Mouse (Mus musculus) MEL (cell line): ENCODE measurements around the gene Cnot3. TPM values are rescaled to one million over a fixed set of nuclear protein-coding genes. Genes with fewer than 3 reads are reported as not detected.
A peak's percentile ranks its signal among the peaks of the same experiment; 100 is the strongest.

ENCODE experiments used
- DNase-seq: peaks from one replicate; pipeline ENCODE4 v3.0.0; 2011; ENCODE audit warnings: low read depth, low spot score
- H3K27ac ChIP-seq: 2 replicates; pipeline ENCODE4 v1.5.1; 2012; ENCODE audit warnings: low read depth, mild to moderate bottlenecking, control low read depth, low read length, moderate library complexity; ENCODE audit not compliant: control insufficient read depth
- H3K27me3 ChIP-seq, 2 experiments: fragments of 150-350 bp in 1 of 2; sonication (generic) in 1 of 2; 2 replicates each; pipeline ENCODE4 v1.6.1; 2012; ENCODE audit warnings: low read length in 2 of 2, mild to moderate bottlenecking in 2 of 2, improper control_type of control experiment in 1 of 2, moderate library complexity in 1 of 2; ENCODE audit not compliant: insufficient read depth in 2 of 2, control insufficient read depth in 1 of 2
- H3K36me3 ChIP-seq, 2 experiments: 2 replicates each; pipeline ENCODE4 v1.6.1; 2012 to 2014; ENCODE audit warnings: low read length in 2 of 2, improper control_type of control experiment in 1 of 2, inconsistent platforms in 1 of 2, mild to moderate bottlenecking in 1 of 2; ENCODE audit not compliant: insufficient read depth in 2 of 2, control insufficient read depth in 1 of 2
- H3K4me1 ChIP-seq, 2 experiments: fragments of 150-350 bp in 1 of 2; sonication (generic) in 1 of 2; 2 replicates each; pipeline ENCODE4 v1.6.1; 2012; ENCODE audit warnings: low read length in 2 of 2, improper control_type of control experiment in 1 of 2, mild to moderate bottlenecking in 1 of 2; ENCODE audit not compliant: insufficient read depth in 2 of 2, control insufficient read depth in 1 of 2
- H3K4me3 ChIP-seq, 2 experiments: fragments of 150-350 bp in 1 of 2; sonication (generic) in 1 of 2; 2 replicates each; pipeline ENCODE4 v1.5.1; 2012; ENCODE audit warnings: low read depth in 2 of 2, low read length in 2 of 2, mild to moderate bottlenecking in 2 of 2, moderate library complexity in 2 of 2, control low read depth in 1 of 2, improper control_type of control experiment in 1 of 2; ENCODE audit not compliant: control insufficient read depth in 1 of 2, insufficient read depth in 1 of 2
- H3K79me2 ChIP-seq: 2 replicates; pipeline ENCODE4 v1.6.1; 2012; ENCODE audit warnings: mild to moderate bottlenecking, low read length, moderate library complexity; ENCODE audit not compliant: control insufficient read depth, poor library complexity, insufficient read depth
- H3K9ac ChIP-seq: 2 replicates; pipeline ENCODE4 v1.6.1; 2012; ENCODE audit warnings: low read depth, mild to moderate bottlenecking, control low read depth, low read length, moderate library complexity; ENCODE audit not compliant: control insufficient read depth, poor library complexity, severe bottlenecking
- H3K9me3 ChIP-seq: fragments of 150-350 bp; sonication (generic); replicated peaks from 2 replicates; pipeline ENCODE4 v1.6.1; 2012; ENCODE audit warnings: mild to moderate bottlenecking, low read length, improper control_type of control experiment, moderate library complexity; ENCODE audit not compliant: insufficient read depth
- BHLHE40 ChIP-seq: IDR thresholded peaks from 2 replicates; pipeline ENCODE4 v1.6.1; 2012; ENCODE audit warnings: low read depth, mild to moderate bottlenecking, inconsistent platforms, low read length, improper control_type of control experiment, borderline replicate concordance
- CHD1 ChIP-seq: IDR thresholded peaks from 2 replicates; pipeline ENCODE4 v1.6.1; 2012; ENCODE audit warnings: low read depth, mild to moderate bottlenecking, inconsistent platforms, low read length, improper control_type of control experiment
- ELF1 ChIP-seq: IDR thresholded peaks from 2 replicates; pipeline ENCODE4 v1.6.1; 2014; ENCODE audit warnings: low read depth, mild to moderate bottlenecking, inconsistent platforms, low read length, improper control_type of control experiment, moderate library complexity
- EP300 ChIP-seq, 2 experiments: IDR thresholded peaks; 2 replicates each; pipeline ENCODE4 v1.6.1; 2011; ENCODE audit warnings: improper control_type of control experiment in 2 of 2, low read length in 2 of 2, low read depth in 1 of 2, mild to moderate bottlenecking in 1 of 2
- ETS1 ChIP-seq: IDR thresholded peaks from 2 replicates; pipeline ENCODE4 v1.6.1; 2012; ENCODE audit warnings: low read depth, mild to moderate bottlenecking, inconsistent platforms, low read length, improper control_type of control experiment, moderate library complexity
- GABPA ChIP-seq: IDR thresholded peaks from 2 replicates; pipeline ENCODE4 v1.6.1; 2012; ENCODE audit warnings: low read depth, mild to moderate bottlenecking, inconsistent platforms, low read length, improper control_type of control experiment, moderate library complexity
- GATA1 ChIP-seq: IDR thresholded peaks from 2 replicates; pipeline ENCODE4 v1.6.1; 2011; ENCODE audit warnings: low read depth, low read length, improper control_type of control experiment
- MAFK ChIP-seq: IDR thresholded peaks from 2 replicates; pipeline ENCODE4 v1.6.1; 2011; ENCODE audit warnings: low read depth, mild to moderate bottlenecking, low read length, improper control_type of control experiment, borderline replicate concordance
- MAX ChIP-seq: IDR thresholded peaks from 2 replicates; pipeline ENCODE4 v1.6.1; 2011; ENCODE audit warnings: low read length, improper control_type of control experiment
- MEF2A ChIP-seq: IDR thresholded peaks from 2 replicates; pipeline ENCODE4 v1.6.1; 2014; ENCODE audit warnings: low read depth, mild to moderate bottlenecking, inconsistent platforms, low read length, improper control_type of control experiment; ENCODE audit not compliant: poor library complexity, insufficient replicate concordance, severe bottlenecking; ENCODE audit errors: extremely low read depth
- MXI1 ChIP-seq: IDR thresholded peaks from 2 replicates; pipeline ENCODE4 v1.6.1; 2011; ENCODE audit warnings: mild to moderate bottlenecking, low read depth, low read length, improper control_type of control experiment
- MYB ChIP-seq: IDR thresholded peaks from 2 replicates; pipeline ENCODE4 v1.6.1; 2011; ENCODE audit warnings: mild to moderate bottlenecking, low read depth, low read length, improper control_type of control experiment
- MYC ChIP-seq: IDR thresholded peaks from 2 replicates; pipeline ENCODE4 v1.6.1; 2011; ENCODE audit warnings: low read depth, mild to moderate bottlenecking, low read length, improper control_type of control experiment, moderate library complexity
- NELFE ChIP-seq: IDR thresholded peaks from 2 replicates; pipeline ENCODE4 v1.6.1; 2011; ENCODE audit warnings: low read depth, low read length, improper control_type of control experiment
- NRF1 ChIP-seq: IDR thresholded peaks from 2 replicates; pipeline ENCODE4 v1.6.1; 2014; ENCODE audit warnings: low read depth, mild to moderate bottlenecking, inconsistent platforms, low read length, improper control_type of control experiment, moderate library complexity; ENCODE audit not compliant: poor library complexity, insufficient read depth, severe bottlenecking
- POLR2A ChIP-seq, 2 experiments: IDR thresholded peaks; 2 replicates each; pipeline ENCODE4 v1.6.1; 2011 to 2012; ENCODE audit warnings: low read length in 2 of 2, mild to moderate bottlenecking in 2 of 2, control low read depth in 1 of 2, improper control_type of control experiment in 1 of 2, low read depth in 1 of 2, moderate library complexity in 1 of 2; ENCODE audit not compliant: control insufficient read depth in 1 of 2, insufficient read depth in 1 of 2, poor library complexity in 1 of 2
- POLR2AphosphoS2 ChIP-seq: IDR thresholded peaks from 2 replicates; pipeline ENCODE4 v1.6.1; 2011; ENCODE audit warnings: low read length, improper control_type of control experiment
- RAD21 ChIP-seq: IDR thresholded peaks from 2 replicates; pipeline ENCODE4 v1.6.1; 2011; ENCODE audit warnings: mild to moderate bottlenecking, low read depth, low read length, improper control_type of control experiment
- RCOR1 ChIP-seq: IDR thresholded peaks from 2 replicates; pipeline ENCODE4 v1.6.1; 2012; ENCODE audit warnings: low read depth, mild to moderate bottlenecking, inconsistent platforms, low read length, improper control_type of control experiment
- TAL1 ChIP-seq: IDR thresholded peaks from 2 replicates; pipeline ENCODE4 v1.6.1; 2012; ENCODE audit warnings: mild to moderate bottlenecking, inconsistent platforms, low read length, moderate library complexity, mixed read lengths
- TBP ChIP-seq: IDR thresholded peaks from 2 replicates; pipeline ENCODE4 v1.8.0; 2011; ENCODE audit warnings: low read depth, low read length, improper control_type of control experiment
- TCF12 ChIP-seq: IDR thresholded peaks from 2 replicates; pipeline ENCODE4 v1.6.1; 2014; ENCODE audit warnings: low read depth, mild to moderate bottlenecking, inconsistent platforms, low read length, improper control_type of control experiment, moderate library complexity
- UBTF ChIP-seq: IDR thresholded peaks from 2 replicates; pipeline ENCODE4 v1.6.1; 2012; ENCODE audit warnings: low read depth, mild to moderate bottlenecking, inconsistent platforms, low read length, improper control_type of control experiment, moderate library complexity, borderline replicate concordance; ENCODE audit not compliant: insufficient read depth
- USF1 ChIP-seq: IDR thresholded peaks from 2 replicates; pipeline ENCODE4 v1.6.1; 2014; ENCODE audit warnings: low read depth, mild to moderate bottlenecking, inconsistent platforms, low read length, improper control_type of control experiment, moderate library complexity
- ZC3H11A ChIP-seq: IDR thresholded peaks from 2 replicates; pipeline ENCODE4 v1.6.1; 2012; ENCODE audit warnings: low read depth, mild to moderate bottlenecking, inconsistent platforms, low read length, improper control_type of control experiment
- ZKSCAN1 ChIP-seq: IDR thresholded peaks from 2 replicates; pipeline ENCODE4 v1.6.1; 2012; ENCODE audit warnings: low read depth, mild to moderate bottlenecking, inconsistent platforms, low read length, improper control_type of control experiment, moderate library complexity
- ZMIZ1 ChIP-seq: IDR thresholded peaks from 2 replicates; pipeline ENCODE4 v1.6.1; 2012; ENCODE audit warnings: low read depth, mild to moderate bottlenecking, inconsistent platforms, low read length, improper control_type of control experiment, moderate library complexity
- ZNF384 ChIP-seq: IDR thresholded peaks from 2 replicates; pipeline ENCODE4 v1.6.1; 2012; ENCODE audit warnings: low read depth, mild to moderate bottlenecking, inconsistent platforms, low read length, improper control_type of control experiment
- polyA plus RNA-seq, 2 experiments: library from polyadenylated mRNA; stranded (reverse) in 1 of 2; unstranded in 1 of 2; fragments of >175 nt in 1 of 2; fragments of >200 nt in 1 of 2; gene quantifications; 2 replicates each; pipeline versions ENCODE4 v1.2.1 to v1.2.4; 2012; ENCODE audit warnings: low replicate concordance in 2 of 2, low read depth in 1 of 2; ENCODE audit not compliant: insufficient read length in 2 of 2, insufficient read depth in 1 of 2, missing spikeins in 1 of 2
- total RNA-seq: library from RNA; depleted of rRNA; stranded (reverse); fragments of 300-350 nt; gene quantifications from 2 replicates; pipeline ENCODE4 v1.2.3, GENCODE M21; 2012

Cnot3 gene
- total and polyA plus RNA-seq, 3 experiments, result 17.4 to 118 (median 86.6) TPM

DNA sequence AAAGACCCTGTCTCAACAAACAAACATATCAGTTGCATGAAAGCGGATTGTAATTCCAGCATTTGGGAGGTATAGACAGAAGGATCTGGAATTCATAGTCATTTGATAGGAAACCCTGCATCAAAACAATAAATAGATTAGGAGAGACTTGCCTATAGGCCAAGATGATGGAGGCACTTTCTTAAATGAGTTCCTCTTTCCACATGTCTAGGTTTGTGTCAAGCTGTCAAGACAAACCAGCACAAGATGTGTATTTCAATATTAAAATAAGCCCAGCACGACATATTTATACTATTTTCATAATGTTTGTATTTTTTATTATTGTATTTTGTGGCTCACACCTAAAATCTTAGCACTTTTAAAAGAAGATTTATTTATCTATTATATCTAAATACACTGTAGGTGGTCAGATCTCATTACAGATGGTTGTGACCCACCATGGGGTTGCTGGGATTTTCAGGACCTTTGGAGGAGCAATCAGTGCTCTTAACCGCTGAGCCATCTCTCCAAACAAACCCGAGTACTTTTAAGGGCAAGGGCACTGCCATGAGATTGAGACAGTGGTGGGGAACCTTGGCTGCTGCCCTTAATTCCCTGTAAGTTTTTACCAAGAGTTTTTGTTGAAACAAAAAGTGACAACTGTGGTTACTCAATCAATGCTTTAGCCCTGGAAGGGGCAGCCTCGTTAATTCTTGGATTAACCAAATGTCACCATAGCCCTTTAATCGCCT is 58.2 kb downstream of the Cnot3 start:
- Histone ChIP-seq H3K9ac (peak overlapping the region; percentile 83), H3K4me3 (peak overlapping the region; percentile 57 to 99), H3K9me3 (no peaks in the 10 kb centered on the region), H3K4me1 (peaks cover 0 to 8% of the 10 kb centered on the region in 2 experiments; a peak in 1 of 4 replicates), H3K79me2 (peaks cover 28% of the 10 kb centered on the region)
- DNase-seq, result peak; percentile 73
- TF ChIP-seq RAD21 (no peak), ZKSCAN1 (no peak), ZC3H11A (no peak), ZNF384 (no peak), EP300 (IDR thresholded peaks at IDR 0.05; ENCODE audit: low read depth in 1 of 2, low read length in 2 of 2) (0 out of 4 replicates have a peak, but pooled peaks of 1 of the 2 experiments have one; percentile 7), RCOR1 (peak; percentile 29), TCF12 (no peak), MXI1 (peak; percentile 82), MAFK (no peak), GATA1 (no peak), TAL1 (no peak), ELF1 (no peak), CHD1 (no peak), POLR2AphosphoS2 (no peak), MAX (no peak)
- TF ChIP-seq, all 39 proteins: peak for 3
- peaks cover 6 to 18% of the 10 kb centered on the region in 2 experiments for H3K36me3 ChIP-seq
- H3K27ac ChIP-seq, result peak overlapping the region; percentile 78
- no peaks in the 10 kb centered on the region for H3K27me3 ChIP-seq

DNA sequence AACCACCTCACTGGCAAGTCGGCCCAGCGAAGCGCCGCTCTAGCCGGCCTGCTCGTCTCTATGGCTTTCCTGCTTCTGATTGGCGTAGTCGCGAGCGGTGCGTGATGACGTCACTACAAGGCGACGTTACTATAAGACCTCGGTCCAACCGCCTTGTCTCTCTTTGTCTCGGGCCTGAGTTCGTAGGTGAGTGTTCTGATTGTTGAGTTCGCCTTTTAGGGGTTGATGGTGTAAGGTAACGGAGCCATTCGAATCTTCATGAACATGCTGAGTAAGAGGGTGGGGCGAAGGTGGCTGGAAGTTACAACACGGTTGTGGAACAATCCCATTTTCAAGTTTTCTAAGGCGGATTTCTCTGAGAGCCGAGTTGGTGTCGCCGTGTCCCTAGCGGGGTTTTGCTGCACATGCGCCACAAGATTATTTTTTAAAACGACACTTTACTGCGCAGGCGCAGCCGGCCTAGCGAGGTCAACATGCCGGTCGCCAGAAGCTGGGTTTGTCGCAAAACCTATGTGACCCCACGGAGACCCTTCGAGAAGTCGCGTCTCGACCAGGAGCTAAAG is 58.9 kb downstream of the Cnot3 start, which contains the start of gene Rps9:
Gene Rps9, plus strand, starts transcription at position 115 of the 563 bp plus-strand sequence.
- no peaks in the 10 kb centered on the region for H3K27me3 ChIP-seq
- peaks cover 6 to 18% of the 10 kb centered on the region in 2 experiments for H3K36me3 ChIP-seq
- peaks cover 0 to 8% of the 10 kb centered on the region in 2 experiments; a peak in 1 of 4 replicates for H3K4me1 ChIP-seq
- H3K9ac ChIP-seq, result peak within 1 kb of the TSS; percentile 99
- no peaks in the 10 kb centered on the region for H3K9me3 ChIP-seq
- peak within 1 kb of the TSS; percentile 73 to 99 for H3K4me3 ChIP-seq
- peak within 1 kb of the TSS; percentile 98 for H3K27ac ChIP-seq
- DNase-seq, result peak; percentile 97
- peaks cover 28% of the 10 kb centered on the region for H3K79me2 ChIP-seq
- peak; percentile 70 for TF ChIP-seq TCF12
- TF ChIP-seq MYB, result peak; percentile 58; the same call in 1 of the 2 replicates
- TF ChIP-seq UBTF, result no peak
- TF ChIP-seq POLR2A (IDR thresholded peaks at IDR 0.05; ENCODE audit: control insufficient read depth in 1 of 2, insufficient read depth in 1 of 2, low read depth in 1 of 2, low read length in 2 of 2, poor library complexity in 1 of 2), result peak; percentile 95 to 100
- TF ChIP-seq GABPA, result no peak
- no peak for TF ChIP-seq USF1
- TF ChIP-seq ZMIZ1, result peak; percentile 99
- no peak for TF ChIP-seq BHLHE40
- peak; percentile 100 for TF ChIP-seq NELFE
- TF ChIP-seq ETS1, result no peak
- TF ChIP-seq GATA1, result no peak
- no peak for TF ChIP-seq ZKSCAN1
- TF ChIP-seq CHD1, result peak; percentile 97
- no peak for TF ChIP-seq ZNF384
- TF ChIP-seq MYC, result no peak; the same call in 1 of the 2 replicates
- TF ChIP-seq RCOR1, result no peak; the same call in 1 of the 2 replicates
- no peak for TF ChIP-seq MAX
- peak; percentile 77 for TF ChIP-seq NRF1
- no peak for TF ChIP-seq RAD21
- no peak for TF ChIP-seq MEF2A
- TF ChIP-seq TBP, result peak; percentile 99
